In the genomic region with DNA sequence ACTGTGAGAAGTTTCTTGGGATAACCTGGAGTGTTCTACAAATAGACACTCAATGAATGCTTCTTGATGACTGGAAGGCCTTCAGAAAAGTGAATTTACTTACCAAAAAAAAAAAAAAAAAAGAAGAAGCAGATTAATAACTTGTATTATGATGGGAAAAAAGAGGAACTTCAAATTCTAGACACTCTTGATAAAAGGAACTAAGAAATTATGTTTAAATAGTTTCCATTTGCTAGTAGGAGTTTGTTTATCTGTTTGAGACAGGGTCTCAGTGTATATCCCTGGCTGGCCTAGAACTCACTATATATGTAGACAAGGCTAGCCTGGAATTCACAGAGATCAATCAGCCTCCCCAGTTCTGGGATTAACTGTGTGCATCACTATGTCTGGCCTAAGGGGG, we compare ENCODE assay signal across 21 mouse cellular contexts. TPM values are rescaled to one million over a fixed set of nuclear protein-coding genes. Genes with fewer than 3 reads are reported as not detected.
A peak's percentile ranks its signal among the peaks of the same experiment; 100 is the strongest.
DNase-seq lines count a peak whose midpoint lies in the region; ATAC-seq and TF ChIP-seq lines count a peak whose summit lies in the region.
"Had no signal": no experiment of that assay in that cellular context is flagged by ENCODE, and none has a peak within 500 bp of the region (broad histone marks: within the 10 kb centered on the region; RNA-seq: fewer than 3 reads in every experiment).

No protein-coding gene starts in this region.

- TF ChIP-seq CTCF in bone marrow, adult 2 months (IDR thresholded peaks at IDR 0.05; ENCODE audit: control insufficient read depth, insufficient read depth, low read length): no peak

- intact Hi-C loops in heart, postnatal 25 days (cut with DNase I): no loop called here

- peak; percentile 48 to 67; a peak in 3 of 4 replicates for ATAC-seq in hematopoietic stem cell, adult 5-6 weeks (replicated peaks in 1 of 2; ENCODE audit: insufficient read depth in 1 of 2, low FRiP score in 2 of 2, low TSS enrichment in 1 of 2, low read depth in 1 of 2, poor library complexity in 2 of 2, severe bottlenecking in 2 of 2)
- ATAC-seq in midbrain, embryonic 16.5 days: no peak
- ATAC-seq: forebrain, embryonic 14.5 days; hindbrain, postnatal 0 days had no signal

- peak; percentile 16 for DNase-seq in heart, adult 11 months
- no peak for DNase-seq in heart, postnatal 25 days (ENCODE audit: low spot score)
- DNase-seq in lung, postnatal 4 days: no peak
- no peak for DNase-seq in c-Kit-positive CD71-positive TER-119-positive erythroid progenitor cells, embryonic 14.5 days (ENCODE audit: low spot score)
- DNase-seq: adrenal gland, adult 8-10 months; adrenal gland, postnatal 36 days; cerebellum, adult 18-20 months; cerebellum, adult 9-11 months; embryo, embryonic 11 days; heart, postnatal 36 days had no signal

- H3K9me3 ChIP-seq in midbrain, embryonic 16.5 days (replicated peaks; ENCODE audit: control insufficient read depth, low read length, poor library complexity, severe bottlenecking): no peaks in the 10 kb centered on the region
- H3K9me3 ChIP-seq: embryonic facial prominence, embryonic 15.5 days; forebrain, embryonic 10.5 days; heart, embryonic 12.5 days; hindbrain, embryonic 13.5 days had no signal

- no peaks in the 10 kb centered on the region for H3K27me3 ChIP-seq in midbrain, embryonic 16.5 days (ENCODE audit: control insufficient read depth, insufficient read depth, low read depth, low read length)
- H3K27me3 ChIP-seq: CH12.LX; embryonic facial prominence, embryonic 15.5 days; heart, embryonic 12.5 days; hindbrain, embryonic 13.5 days had no signal

- H3K9ac ChIP-seq in midbrain, embryonic 16.5 days (ENCODE audit: low read depth, low read length): no peak overlapping the region
- H3K9ac ChIP-seq: embryonic facial prominence, embryonic 15.5 days; heart, embryonic 12.5 days; hindbrain, embryonic 13.5 days had no signal

- no peak overlapping the region for H3K4me3 ChIP-seq in bone marrow, adult 2 months (replicated peaks; ENCODE audit: control insufficient read depth, low read depth, low read length)
- no peak overlapping the region for H3K4me3 ChIP-seq in midbrain, embryonic 16.5 days (ENCODE audit: low read depth, low read length)
- H3K4me3 ChIP-seq: embryonic facial prominence, embryonic 15.5 days; erythroblast, embryonic 14.5 days; forebrain, embryonic 10.5 days; heart, embryonic 12.5 days; hindbrain, embryonic 13.5 days had no signal

- TF ChIP-seq POLR2A in bone marrow, adult 2 months (IDR thresholded peaks at IDR 0.05; ENCODE audit: borderline replicate concordance, control insufficient read depth, low read depth, low read length): no peak

- peak overlapping the region; percentile 48; the same call in 1 of the 2 replicates for H3K27ac ChIP-seq in bone marrow, adult 2 months (ENCODE audit: control insufficient read depth, insufficient read depth, low read depth, low read length, poor library complexity)
- H3K27ac ChIP-seq in midbrain, embryonic 16.5 days (ENCODE audit: low read length): no peak overlapping the region
- H3K27ac ChIP-seq: embryonic facial prominence, embryonic 15.5 days; forebrain, embryonic 10.5 days; hindbrain, embryonic 13.5 days; hindbrain, postnatal 0 days had no signal

- H3K4me1 ChIP-seq in bone marrow, adult 2 months (ENCODE audit: control insufficient read depth, insufficient read depth, low read length): no peaks in the 10 kb centered on the region
- H3K4me1 ChIP-seq in midbrain, embryonic 16.5 days (ENCODE audit: control insufficient read depth, insufficient read depth, low read length): no peaks in the 10 kb centered on the region
- H3K4me1 ChIP-seq: embryonic facial prominence, embryonic 15.5 days; forebrain, embryonic 10.5 days; heart, embryonic 12.5 days; hindbrain, embryonic 13.5 days had no signal

- H3K4me2 ChIP-seq in midbrain, embryonic 16.5 days (ENCODE audit: low read length): no peak overlapping the region
- H3K4me2 ChIP-seq: embryonic facial prominence, embryonic 15.5 days; heart, embryonic 12.5 days; hindbrain, embryonic 13.5 days had no signal

- no peaks in the 10 kb centered on the region for H3K36me3 ChIP-seq in midbrain, embryonic 16.5 days (ENCODE audit: control insufficient read depth, insufficient read depth, low read length)
- H3K36me3 ChIP-seq: heart, embryonic 12.5 days; hindbrain, embryonic 13.5 days had no signal

RNA-seq across cellular contexts. Expression of a gene that starts 18.3 kb away (rescaled TPM):
- 100 to 1,000 TPM; 364 to 384 TPM for total RNA-seq in heart, postnatal 25 days (2021)
- 16.2 and 16.6 TPM in 2 replicates for polyA plus RNA-seq in bone marrow, adult 2 months (2011; ENCODE audit: insufficient read depth, insufficient read length, low replicate concordance, missing spikeins)
- total RNA-seq in hematopoietic stem cell, adult 5-6 weeks (2017): 26.1 and 51.2 TPM in 2 replicates
- polyA plus RNA-seq in midbrain, embryonic 16.5 days (2015; fragmentation: Nextera tagmentation; extraction: Ambion mirVana): 273 and 279 TPM in 2 replicates

RNA-seq across cellular contexts. Expression of a gene that starts 48.9 kb away (rescaled TPM):
- total RNA-seq in heart, postnatal 25 days (2021): 10 to 100 TPM; 32.3 to 32.8 TPM
- polyA plus RNA-seq in bone marrow, adult 2 months (2011; ENCODE audit: insufficient read depth, insufficient read length, low replicate concordance, missing spikeins): 17.7 and 21.1 TPM in 2 replicates
- total RNA-seq in hematopoietic stem cell, adult 5-6 weeks (2017): 108 and 111 TPM in 2 replicates
- 145 and 149 TPM in 2 replicates for polyA plus RNA-seq in midbrain, embryonic 16.5 days (2015; fragmentation: Nextera tagmentation; extraction: Ambion mirVana)
